Mouse (Mus musculus): Measurements from ENCODE around the gene Rbfox2. TPM values are rescaled to one million over a fixed set of nuclear protein-coding genes. Genes with fewer than 3 reads are reported as not detected.
"Not testable (repeated sequence)": the region's sequence is repeated elsewhere in the genome, so short reads cannot be mapped to it uniquely, and the experiment has no call there.

The Rbfox2 gene
- total RNA-seq, 2 experiments from 2014 or later, result 219 to 240 TPM

- no peak for DNase-seq
Observed at GRCm38 (mm10) chr15:77271285-77271684, 35.5 kb downstream of the Rbfox2 start.

DNA sequence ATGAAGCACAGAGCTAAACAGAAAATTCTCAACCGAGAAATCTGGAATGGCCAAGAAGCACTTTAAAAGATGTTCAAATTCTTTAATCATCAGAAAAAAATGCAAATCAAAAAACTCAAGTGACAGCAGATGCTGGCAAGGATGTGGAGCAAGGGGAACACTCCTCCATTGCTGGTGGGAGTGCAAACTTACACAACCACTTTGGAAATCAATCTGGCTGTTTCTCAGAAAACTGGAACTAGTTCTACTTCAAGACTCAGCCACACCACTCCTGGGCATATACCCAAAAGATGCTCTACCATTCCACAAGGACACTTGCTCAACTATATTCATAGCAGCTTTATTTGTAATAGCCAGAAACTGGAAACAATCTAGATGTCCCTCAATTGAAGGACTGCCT, 37.3 kb downstream of the Rbfox2 start:
- DNase-seq, result not testable (repeated sequence)

DNA sequence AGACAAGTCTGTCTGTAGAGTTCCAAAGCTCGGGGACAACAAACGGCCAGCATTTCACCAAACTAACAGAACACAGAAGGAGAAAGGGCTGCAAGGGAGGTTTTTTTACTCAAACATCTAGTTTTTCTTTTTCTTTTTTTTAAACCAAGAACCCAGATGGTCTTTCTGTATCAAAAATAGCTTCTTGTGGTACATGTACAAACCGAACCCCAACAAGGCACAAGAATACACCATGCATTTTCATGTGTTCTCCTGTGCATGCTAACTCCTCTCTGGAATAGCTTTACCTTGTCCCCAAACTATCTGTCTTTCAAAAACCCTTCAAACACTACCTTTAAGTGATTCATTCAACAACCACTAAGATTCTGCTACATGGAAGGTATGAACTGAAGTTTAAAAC, 38.4 kb downstream of the Rbfox2 start:
- no peak for DNase-seq

DNA sequence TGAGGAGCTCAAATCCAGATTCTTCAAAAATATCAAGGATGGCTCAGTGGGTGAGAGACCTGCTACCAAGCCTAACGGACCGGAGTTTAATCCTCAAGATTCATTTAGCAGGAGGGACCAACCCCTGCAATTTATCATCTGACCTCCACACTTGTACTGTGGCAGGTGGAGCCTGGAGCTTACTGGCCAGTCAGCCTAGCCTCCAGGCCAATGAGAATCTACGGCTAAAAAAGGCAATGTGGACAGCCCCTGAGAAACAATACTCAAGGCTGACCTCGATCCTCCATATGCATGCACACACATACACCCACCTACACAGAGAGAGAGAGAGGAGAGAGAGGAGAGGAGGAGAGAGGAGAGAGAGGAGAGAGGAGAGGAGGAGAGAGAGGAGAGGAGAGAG, 41.5 kb downstream of the Rbfox2 start:
- no peak for DNase-seq

DNA sequence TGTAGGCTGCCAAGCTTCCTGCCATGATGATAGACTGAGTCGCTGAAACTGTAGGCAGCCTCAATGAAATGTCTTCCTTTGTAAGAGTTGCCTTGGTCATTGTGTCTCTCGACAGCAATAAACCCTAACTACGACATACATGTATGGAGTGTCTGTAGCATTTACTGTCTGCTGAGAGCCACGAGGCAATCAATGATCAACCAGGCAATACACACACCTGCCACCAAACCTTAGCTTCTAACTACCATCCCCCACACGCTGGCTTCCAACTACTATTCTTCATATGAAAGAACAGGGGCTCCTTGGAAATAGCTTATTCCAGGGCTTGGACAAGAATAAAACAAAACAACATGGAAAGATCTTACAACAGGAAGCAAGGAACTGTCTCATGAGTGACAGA, 42.5 kb downstream of the Rbfox2 start:
- no peak for DNase-seq

DNA sequence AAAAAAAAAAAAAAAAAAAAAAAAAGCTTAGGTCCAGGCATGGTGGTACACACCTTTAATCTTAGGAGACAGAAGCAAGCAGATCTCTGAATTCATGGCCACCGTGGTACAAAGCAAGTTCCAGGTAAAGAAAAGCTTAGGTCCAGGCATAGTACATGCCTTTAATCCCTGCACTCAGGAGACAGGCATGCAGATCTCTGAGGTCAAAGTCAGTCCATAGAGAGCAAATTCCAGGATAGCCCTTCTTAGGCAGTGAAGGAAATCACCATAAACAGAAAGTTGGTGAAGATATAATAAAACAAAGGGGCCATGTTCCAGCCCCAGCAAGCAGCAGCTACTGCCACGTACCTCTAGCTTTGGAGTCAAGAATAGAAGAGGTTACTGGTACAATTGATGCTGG, 44.0 kb downstream of the Rbfox2 start:
- no peak for DNase-seq

DNA sequence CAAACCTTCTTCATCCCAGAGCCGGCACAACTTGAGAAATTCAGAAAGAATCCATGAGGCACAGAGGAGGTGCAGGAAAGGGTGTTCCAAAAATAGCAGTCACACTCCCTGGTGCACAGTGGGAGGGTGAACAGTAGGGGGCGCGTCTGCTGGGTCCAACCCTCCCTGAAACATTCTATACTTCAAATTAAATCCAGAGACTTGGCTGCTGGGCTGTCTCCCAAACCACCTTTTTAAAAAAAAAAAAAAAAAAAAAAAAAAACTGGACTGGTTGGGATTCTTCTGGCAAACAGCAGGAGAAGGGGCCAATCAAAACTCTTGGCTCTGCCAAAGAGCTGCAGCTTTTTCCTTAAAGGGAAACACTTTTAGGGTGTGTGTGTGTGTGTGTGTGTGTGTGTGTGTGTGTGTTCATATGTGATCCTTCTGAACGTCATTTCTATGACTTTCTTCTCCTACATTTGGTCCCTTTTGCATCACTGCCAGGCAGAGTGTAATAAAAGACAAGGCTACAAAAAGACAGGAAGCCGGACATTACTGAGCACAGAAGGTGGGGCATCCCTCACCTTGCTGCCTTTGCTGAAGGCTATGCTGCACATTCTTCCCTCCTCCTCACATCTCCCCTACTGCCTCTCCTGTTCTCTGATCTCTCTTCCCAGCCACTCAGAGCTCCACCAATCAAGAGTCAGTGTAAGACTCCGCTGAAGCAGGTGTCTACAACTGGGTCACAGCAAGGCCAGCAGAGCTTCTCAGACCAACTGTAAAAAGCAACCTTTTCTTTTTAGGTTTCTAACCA, 49.2 kb downstream of the Rbfox2 start:
- DNase-seq, result peak; percentile 68

- no peak for DNase-seq
Observed at GRCm38 (mm10) chr15:77256782-77257181, 50.0 kb downstream of the Rbfox2 start.

DNA sequence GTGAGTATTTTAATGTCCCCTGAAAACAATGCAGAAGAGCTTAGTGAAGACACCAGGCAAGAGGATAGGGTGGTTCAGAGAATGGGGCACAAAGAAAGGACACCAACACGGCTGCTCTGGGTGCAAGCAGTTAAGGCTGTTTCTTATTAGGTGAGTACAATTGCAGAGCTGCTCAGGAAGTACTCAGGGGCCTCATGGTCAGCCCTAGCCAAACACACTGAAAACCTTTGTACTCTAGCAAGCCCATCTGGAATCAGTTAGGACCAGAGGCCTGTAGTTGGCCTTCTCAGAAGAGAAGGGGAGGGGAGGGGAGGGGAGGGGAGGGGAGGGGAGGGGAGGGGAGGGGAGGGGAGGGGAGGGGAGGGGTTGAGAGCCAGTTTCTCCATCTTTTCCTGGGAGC, 52.2 kb downstream of the Rbfox2 start:
- DNase-seq, result no peak

DNA sequence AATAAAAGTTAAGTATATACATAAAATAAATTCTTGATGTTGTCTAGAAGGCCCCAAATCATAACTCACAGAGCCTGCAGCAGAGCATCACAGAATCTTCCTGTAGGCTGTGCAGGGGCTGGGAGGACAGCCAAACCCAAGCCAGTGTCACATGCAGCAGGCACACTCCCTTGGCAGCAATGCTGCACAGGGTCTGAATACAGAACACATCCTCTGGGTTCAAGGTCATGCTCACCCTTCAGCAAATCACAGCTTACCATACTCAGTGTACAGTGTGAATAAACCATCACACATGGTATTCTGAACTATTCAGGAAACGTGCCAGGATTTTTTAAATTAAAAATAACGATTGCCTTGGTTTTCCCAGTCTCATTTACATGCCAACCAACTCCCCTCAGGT, 52.7 kb downstream of the Rbfox2 start:
- peak; percentile 17 for DNase-seq

- no peak for DNase-seq
Observed at GRCm38 (mm10) chr15:77251706-77252105, 55.1 kb downstream of the Rbfox2 start.

DNA sequence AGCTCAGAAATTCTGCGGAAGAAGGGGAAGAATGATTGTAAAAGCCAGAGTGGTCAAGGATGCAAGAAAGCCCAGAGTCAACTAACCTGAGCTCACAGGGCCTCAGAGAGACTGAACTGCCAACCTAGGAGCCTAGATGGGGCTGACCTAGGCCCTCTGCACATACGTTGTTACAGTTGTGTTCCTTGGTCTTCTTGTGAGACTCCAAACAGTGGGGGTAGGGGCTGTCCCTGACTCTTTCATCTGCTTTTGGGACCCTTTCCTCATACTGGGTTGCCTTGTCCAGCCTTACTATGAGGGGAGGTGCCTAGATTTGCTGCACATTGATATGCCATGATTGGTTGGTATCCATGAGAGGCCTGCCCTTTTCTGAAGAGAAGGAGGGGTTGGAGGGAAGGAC, 56.0 kb downstream of the Rbfox2 start:
- no peak for DNase-seq

DNA sequence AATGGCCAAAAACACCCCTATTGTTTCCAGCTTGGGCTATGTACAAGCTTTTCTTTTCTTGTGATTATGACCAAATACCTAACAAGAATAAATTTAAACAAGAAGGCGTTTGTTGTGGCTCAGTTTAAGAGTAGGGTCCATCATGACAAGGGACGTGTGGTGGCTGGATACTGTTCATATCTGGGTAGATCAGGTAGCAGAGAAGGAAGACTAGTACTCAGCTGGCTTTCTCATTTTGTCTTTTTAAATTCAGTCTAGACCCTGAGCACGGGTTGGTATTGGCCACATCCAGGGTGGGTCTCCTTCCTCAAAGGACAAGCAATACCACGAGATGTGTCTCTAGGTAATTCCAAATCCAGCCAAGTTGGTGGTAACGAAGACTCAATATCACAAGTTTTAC, 57.4 kb downstream of the Rbfox2 start:
- DNase-seq, result no peak

GRCm38 (mm10) chr15:77245418-77246365, 61.1 kb downstream of the Rbfox2 start:
- no peak for DNase-seq

DNA sequence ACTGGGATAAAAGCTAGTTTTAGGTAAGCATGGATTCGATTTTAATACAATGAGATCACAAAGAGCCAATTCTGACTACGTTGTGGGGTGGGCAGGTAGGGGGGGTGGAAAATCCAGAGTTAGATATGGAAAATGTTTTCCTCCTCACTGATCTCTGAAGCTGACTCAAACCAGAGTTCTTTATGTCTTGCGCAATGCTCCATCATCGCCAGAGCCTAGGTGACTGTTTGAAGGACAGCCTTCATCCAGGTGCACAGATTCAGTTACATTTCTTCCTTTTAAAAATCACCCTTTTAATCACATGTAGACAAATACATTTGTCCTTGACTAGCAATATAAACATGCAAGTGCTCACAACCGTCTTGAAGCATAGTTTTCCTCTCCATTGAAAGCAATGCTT, 62.2 kb downstream of the Rbfox2 start:
- DNase-seq, result no peak

DNA sequence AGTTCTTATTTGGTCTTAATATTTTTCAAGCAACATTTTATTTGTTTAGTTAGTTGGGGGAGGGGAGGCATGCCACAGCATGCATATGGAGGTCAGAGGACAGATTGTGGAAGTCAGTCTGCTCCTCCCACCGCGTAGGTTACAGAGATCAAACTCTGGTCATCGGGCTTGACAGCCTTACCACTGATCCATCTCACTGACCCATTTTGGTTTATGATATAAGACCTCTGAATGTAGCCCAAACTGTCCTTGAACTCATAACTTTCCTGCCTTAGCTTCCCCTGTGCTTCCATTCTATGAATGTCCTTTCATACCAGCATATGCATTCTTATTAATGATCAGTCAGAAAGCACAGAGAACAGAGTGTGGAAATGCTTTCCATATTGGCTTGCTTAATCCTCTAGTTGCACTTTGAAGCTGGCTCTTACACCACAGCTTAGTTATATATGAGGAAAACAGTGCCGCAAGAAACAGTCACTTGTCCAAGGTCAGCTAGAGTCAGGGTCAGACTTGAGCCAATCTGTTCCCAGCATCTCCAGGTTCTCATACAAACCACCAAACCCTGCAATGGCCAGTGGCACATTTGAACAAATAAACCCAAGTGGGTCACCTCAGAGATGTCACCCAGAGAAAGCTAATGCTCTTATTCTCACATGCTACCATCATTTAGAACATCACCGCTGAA, 62.8 kb downstream of the Rbfox2 start:
- no peak for DNase-seq

DNA sequence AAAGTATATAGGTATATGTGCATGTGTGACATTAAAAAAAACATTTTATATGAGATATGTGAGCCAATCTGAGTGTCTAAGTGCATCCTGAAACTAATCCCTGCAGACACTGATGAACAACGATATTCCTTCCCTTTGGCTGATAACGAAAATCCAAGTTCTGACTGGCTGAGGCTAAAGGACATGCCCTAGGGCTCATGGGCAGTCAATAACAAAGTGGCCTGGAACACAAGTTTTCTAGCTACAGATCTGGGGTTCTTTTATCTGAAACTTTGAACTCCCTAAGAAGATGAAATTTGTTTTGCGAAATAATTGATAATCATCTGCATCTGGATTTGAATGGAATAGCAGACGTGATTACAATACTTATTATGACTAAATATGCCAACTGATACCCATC, 66.2 kb downstream of the Rbfox2 start:
- no peak for DNase-seq

- DNase-seq, result no peak
Observed at GRCm38 (mm10) chr15:77239564-77239963, 67.2 kb downstream of the Rbfox2 start.

- DNase-seq, result no peak
Observed at GRCm38 (mm10) chr15:77237661-77238060, 69.1 kb downstream of the Rbfox2 start.

DNA sequence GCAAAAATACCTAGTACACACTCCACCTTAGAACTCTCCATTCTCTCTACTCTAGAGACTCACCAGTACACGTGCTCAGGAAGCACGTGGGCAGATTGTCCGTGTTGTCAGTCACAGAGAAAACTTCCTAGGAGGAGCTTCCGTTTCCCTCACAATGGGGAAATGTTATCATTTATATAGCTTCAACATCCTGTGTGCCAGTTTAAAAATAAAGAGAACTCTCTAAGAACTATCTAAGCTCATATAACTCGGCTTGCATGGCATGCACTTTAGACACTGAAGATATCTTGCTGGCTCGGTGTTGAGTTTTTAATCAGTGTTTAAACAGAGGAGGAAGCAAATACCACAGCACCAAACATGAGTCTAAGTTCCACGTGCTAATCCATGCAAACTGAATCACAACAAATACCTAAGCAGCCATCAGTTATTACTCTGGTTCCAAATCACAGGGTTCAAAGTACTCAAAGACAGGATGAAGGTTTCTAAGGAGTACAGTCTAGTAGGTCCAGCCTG, 70.7 kb downstream of the Rbfox2 start:
- DNase-seq, result no peak

DNA sequence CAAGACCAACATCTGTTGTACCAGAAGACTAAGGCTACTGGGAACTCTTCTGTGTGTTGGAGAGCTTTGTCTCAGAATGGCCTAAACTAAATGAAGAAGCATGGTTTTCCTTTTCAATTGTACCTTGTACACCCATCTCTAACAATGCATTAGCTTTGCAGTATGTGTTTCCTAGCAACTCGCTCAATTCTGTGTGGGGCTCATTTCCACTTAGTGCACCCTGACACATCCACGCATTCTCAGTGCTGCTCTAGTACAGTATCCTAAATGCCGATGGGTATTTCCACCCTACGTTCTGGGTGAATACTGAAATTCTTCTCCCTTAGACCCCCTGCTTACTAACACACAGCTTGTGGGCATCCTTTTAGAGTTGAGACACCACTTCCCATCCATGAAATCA, 71.3 kb downstream of the Rbfox2 start:
- DNase-seq, result no peak

DNA sequence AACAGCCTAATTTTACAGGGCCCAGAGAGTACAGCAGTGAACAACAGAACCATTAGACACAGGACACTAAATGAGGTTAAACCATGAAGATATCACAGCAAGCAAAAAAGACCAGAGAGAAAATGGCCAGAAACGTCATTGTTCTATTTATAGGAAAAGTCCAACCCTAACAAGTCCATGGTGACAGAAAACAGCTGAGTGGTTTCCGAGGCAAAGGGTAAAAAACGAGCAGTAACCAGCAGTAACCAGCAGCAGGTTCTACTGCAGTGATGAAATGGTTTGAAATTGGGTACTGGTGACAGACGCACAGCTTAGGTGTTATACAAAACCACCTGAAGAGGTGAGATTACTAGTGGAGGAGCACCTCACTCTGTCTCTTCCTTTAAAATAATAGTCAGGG, 72.5 kb downstream of the Rbfox2 start:
- DNase-seq, result no peak

- no peak for DNase-seq
Observed at GRCm38 (mm10) chr15:77230144-77230543, 76.7 kb downstream of the Rbfox2 start.

All from gastrocnemius, postnatal 10 days (tissue).